Mouse (Mus musculus): ENCODE measurements around the gene Arhgef15.

DNA sequence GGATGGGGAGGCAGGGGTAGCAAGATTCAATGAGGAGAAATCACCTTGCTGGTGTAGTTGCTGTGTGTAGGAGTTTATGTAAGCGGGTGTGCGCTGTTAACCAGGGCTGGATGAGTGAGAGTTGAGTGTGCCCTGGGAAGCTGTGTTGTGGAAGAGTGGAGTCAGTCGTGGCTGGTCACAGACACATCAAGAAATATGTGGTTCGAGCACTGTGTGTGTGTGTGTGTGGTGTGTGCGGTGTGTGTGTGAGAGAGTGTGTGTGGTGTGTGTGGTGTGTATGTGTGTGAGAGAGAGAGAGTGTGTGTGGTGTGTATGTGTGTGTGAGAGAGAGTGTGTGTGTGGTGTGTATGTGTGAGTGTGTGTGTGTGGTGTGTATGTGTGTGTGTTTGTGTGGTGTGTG lies 1.8 kb downstream of the Arhgef15 start:
- TF ChIP-seq POLR2A (IDR thresholded peaks at IDR 0.05; ENCODE audit: borderline replicate concordance, control insufficient read depth, low read depth, low read length): no peak
- TF ChIP-seq CTCF (IDR thresholded peaks at IDR 0.05; ENCODE audit: control insufficient read depth, insufficient read depth, low read length): no peak

Data from bone marrow, adult 2 months (tissue).